Mouse (Mus musculus): Measurements from ENCODE around the gene Pitpnm2. TPM values are rescaled to one million over a fixed set of nuclear protein-coding genes. Genes with fewer than 3 reads are reported as not detected.

Pitpnm2 gene
- polyA plus RNA-seq, 1 experiment from 2014 or later: 7.5 TPM

- ATAC-seq (ENCODE audit: insufficient number of reproducible peaks, low FRiP score): peak; percentile 23; the same call in 1 of the 2 replicates
- Histone ChIP-seq H3K27me3 (replicated peaks) (no peaks in the 10 kb centered on the region), H3K4me1 (replicated peaks) (peaks cover 82% of the 10 kb centered on the region), H3K36me3 (no peaks in the 10 kb centered on the region), H3K9me3 (replicated peaks) (no peaks in the 10 kb centered on the region), H3K4me3 (0 out of 2 replicates have a peak overlapping the region, but pooled peaks have one; percentile 4), H3K4me2 (peak overlapping the region; percentile 58), H3K27ac (ENCODE audit: poor library complexity, severe bottlenecking) (peak overlapping the region; percentile 93), H3K9ac (peak overlapping the region; percentile 70)
- WGBS: 29% methylated on average over 22 of the region's 22 CpGs
These were observed 62.5 kb downstream of the Pitpnm2 start for GRCm38 (mm10) chr5:124186981-124187507.

DNA sequence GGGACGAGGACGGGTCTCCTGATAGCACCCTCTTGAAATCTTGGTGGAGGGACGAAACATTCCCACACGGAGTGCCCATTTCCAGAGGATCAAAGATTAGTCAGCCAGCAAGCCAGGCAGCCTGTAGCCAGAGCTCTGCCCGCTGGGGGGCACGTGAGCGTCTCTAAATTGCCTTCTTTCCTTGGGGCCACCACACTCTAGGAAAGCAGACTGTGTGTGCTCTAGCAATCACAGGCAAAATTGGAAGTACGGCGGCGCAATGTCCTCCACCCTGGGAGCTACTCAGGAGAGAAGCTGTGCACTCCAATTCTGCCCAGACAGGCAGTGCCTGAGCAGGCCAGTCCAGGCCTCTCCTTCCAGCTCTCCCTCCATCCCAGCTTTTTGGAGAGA, 63.1 kb downstream of the Pitpnm2 start:
- 0 out of 2 replicates have a peak, but pooled peaks have one; percentile 34 for ATAC-seq (ENCODE audit: insufficient number of reproducible peaks, low FRiP score)
- H3K36me3 ChIP-seq: no peaks in the 10 kb centered on the region
- peaks cover 76% of the 10 kb centered on the region for H3K4me1 ChIP-seq (replicated peaks)
- peak overlapping the region; percentile 70 for H3K9ac ChIP-seq
- peak overlapping the region; percentile 58 for H3K4me2 ChIP-seq
- H3K27me3 ChIP-seq (replicated peaks): no peaks in the 10 kb centered on the region
- H3K27ac ChIP-seq (ENCODE audit: poor library complexity, severe bottlenecking): peak overlapping the region; percentile 93
- no peaks in the 10 kb centered on the region for H3K9me3 ChIP-seq (replicated peaks)
- 59% methylated on average over 10 of the region's 10 CpGs for WGBS
- no peak overlapping the region for H3K4me3 ChIP-seq

- peaks cover 71% of the 10 kb centered on the region for H3K4me1 ChIP-seq (replicated peaks)
- H3K27me3 ChIP-seq (replicated peaks): no peaks in the 10 kb centered on the region
- H3K27ac ChIP-seq (ENCODE audit: poor library complexity, severe bottlenecking): peak overlapping the region; percentile 93
- 39% methylated on average over 15 of the region's 15 CpGs for WGBS
- H3K9ac ChIP-seq: peak overlapping the region; percentile 70
- 0 out of 2 replicates have a peak overlapping the region, but pooled peaks have one; percentile 6 for H3K4me3 ChIP-seq
- H3K4me2 ChIP-seq: peak overlapping the region; percentile 58
- H3K36me3 ChIP-seq: no peaks in the 10 kb centered on the region
- H3K9me3 ChIP-seq (replicated peaks): no peaks in the 10 kb centered on the region
- ATAC-seq (ENCODE audit: insufficient number of reproducible peaks, low FRiP score): no peak
These were observed 63.7 kb downstream of the Pitpnm2 start for GRCm38 (mm10) chr5:124185706-124186464.

GRCm38 (mm10) chr5:124184898-124185701, 64.5 kb downstream of the Pitpnm2 start:
- Histone ChIP-seq H3K9ac (peak overlapping the region; percentile 70), H3K9me3 (replicated peaks) (no peaks in the 10 kb centered on the region), H3K4me1 (replicated peaks) (peaks cover 71% of the 10 kb centered on the region), H3K27me3 (replicated peaks) (no peaks in the 10 kb centered on the region), H3K27ac (ENCODE audit: poor library complexity, severe bottlenecking) (peak overlapping the region; percentile 93), H3K4me2 (peak overlapping the region; percentile 58), H3K36me3 (no peaks in the 10 kb centered on the region), H3K4me3 (peak overlapping the region; percentile 6; the same call in 1 of the 2 replicates)
- WGBS: 25% methylated on average over 15 of the region's 15 CpGs
- ATAC-seq (ENCODE audit: insufficient number of reproducible peaks, low FRiP score): no peak

GRCm38 (mm10) chr5:124184191-124184590, 65.4 kb downstream of the Pitpnm2 start:
- ATAC-seq (ENCODE audit: insufficient number of reproducible peaks, low FRiP score): no peak
- H3K4me3 ChIP-seq: no peak overlapping the region
- H3K9me3 ChIP-seq (replicated peaks): no peaks in the 10 kb centered on the region
- H3K9ac ChIP-seq: peak overlapping the region; percentile 70; the same call in 1 of the 2 replicates
- H3K27ac ChIP-seq (ENCODE audit: poor library complexity, severe bottlenecking): peak overlapping the region; percentile 93; the same call in 1 of the 2 replicates
- H3K4me2 ChIP-seq: peak overlapping the region; percentile 58
- no peaks in the 10 kb centered on the region for H3K36me3 ChIP-seq
- H3K4me1 ChIP-seq (replicated peaks): peaks cover 62% of the 10 kb centered on the region
- 71% methylated on average over 3 of the region's 3 CpGs for WGBS
- H3K27me3 ChIP-seq (replicated peaks): no peaks in the 10 kb centered on the region

DNA sequence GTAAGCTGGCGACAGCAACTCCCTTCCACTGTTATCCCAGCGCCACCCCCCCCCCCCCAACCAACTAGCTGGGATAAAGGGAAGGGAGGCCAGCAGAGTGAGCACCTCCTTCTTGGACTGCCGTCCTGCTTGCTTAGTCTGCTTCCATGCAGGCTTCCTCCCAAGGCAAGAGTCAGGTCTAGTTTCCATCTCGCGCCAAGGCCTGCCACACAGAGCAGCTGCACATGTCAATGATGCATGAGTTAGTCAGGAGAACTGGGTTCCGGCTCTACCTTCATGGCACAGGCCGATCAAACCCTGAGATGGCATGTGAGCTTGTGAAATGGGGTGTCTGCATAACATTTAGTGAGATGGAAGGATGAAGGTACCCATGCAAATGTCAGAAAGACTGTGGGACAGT, 66.9 kb downstream of the Pitpnm2 start:
- Histone ChIP-seq H3K4me1 (replicated peaks) (peaks cover 66% of the 10 kb centered on the region), H3K27me3 (replicated peaks) (no peaks in the 10 kb centered on the region), H3K4me3 (no peak overlapping the region), H3K9ac (no peak overlapping the region), H3K36me3 (no peaks in the 10 kb centered on the region), H3K27ac (ENCODE audit: poor library complexity, severe bottlenecking) (no peak overlapping the region), H3K4me2 (no peak overlapping the region), H3K9me3 (replicated peaks) (no peaks in the 10 kb centered on the region)
- ATAC-seq (ENCODE audit: insufficient number of reproducible peaks, low FRiP score): no peak
- 84% methylated on average over 7 of the region's 7 CpGs for WGBS

DNA sequence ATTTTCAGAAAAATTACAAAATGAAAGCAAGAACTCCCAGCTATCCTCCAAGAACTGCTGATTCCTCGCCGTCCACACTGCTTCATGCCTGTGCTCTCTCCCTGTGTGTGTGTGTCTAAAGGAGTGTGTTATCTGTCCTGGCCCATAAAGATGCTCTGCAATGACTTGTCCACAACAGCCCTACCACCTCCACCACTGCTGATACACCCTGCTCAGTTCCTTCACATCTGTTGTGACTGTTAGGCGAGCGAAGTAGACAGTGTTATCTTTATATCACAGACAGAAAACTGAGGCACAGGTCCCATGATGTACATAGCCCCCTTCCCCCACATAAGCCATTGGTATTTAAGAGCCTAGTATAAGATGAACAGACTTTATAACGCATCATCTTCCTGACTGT, 67.5 kb downstream of the Pitpnm2 start:
- Histone ChIP-seq H3K9me3 (replicated peaks) (no peaks in the 10 kb centered on the region), H3K36me3 (no peaks in the 10 kb centered on the region), H3K9ac (no peak overlapping the region), H3K4me3 (no peak overlapping the region), H3K27ac (ENCODE audit: poor library complexity, severe bottlenecking) (no peak overlapping the region), H3K4me1 (replicated peaks) (peaks cover 64% of the 10 kb centered on the region), H3K4me2 (no peak overlapping the region), H3K27me3 (replicated peaks) (no peaks in the 10 kb centered on the region)
- no peak for ATAC-seq (ENCODE audit: insufficient number of reproducible peaks, low FRiP score)
- WGBS: 78% methylated on average over 5 of the region's 5 CpGs

DNA sequence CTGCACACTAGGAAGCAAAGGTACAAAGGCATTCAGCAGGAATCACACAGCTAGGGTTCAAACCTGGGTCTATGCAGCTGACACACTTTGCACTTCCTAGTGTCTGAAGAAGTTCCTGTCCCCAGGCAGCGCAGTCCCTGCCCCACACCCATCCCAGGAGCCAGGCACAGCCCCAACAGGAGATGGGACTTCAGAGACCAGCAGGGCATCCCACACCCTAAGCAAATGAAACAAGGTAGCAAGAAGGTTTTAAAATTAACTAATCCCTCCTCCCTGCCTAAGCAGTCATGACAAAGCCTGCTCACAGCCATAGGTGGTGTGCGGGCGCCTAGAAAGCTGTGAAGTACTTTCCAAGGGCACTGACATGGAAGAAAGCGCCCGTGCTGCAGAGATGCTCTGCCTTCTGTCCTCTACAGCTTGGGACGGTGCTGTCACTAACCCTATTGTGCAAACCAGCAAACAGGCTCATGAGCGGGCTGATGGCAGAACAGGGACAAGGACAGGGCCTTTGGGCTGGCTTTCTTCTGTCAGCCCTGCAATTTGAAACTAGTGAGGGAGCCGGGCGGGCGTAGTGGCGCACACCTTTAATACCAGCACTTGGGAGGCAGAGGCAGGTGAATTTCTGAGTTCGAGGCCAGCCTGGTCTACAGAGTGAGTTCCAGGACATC, 68.9 kb downstream of the Pitpnm2 start:
- Histone ChIP-seq H3K4me2 (no peak overlapping the region), H3K27me3 (replicated peaks) (no peaks in the 10 kb centered on the region), H3K27ac (ENCODE audit: poor library complexity, severe bottlenecking) (peak overlapping the region; percentile 58), H3K4me3 (no peak overlapping the region), H3K4me1 (replicated peaks) (peaks cover 62% of the 10 kb centered on the region), H3K9ac (0 out of 2 replicates have a peak overlapping the region, but pooled peaks have one; percentile 15), H3K36me3 (no peaks in the 10 kb centered on the region), H3K9me3 (replicated peaks) (no peaks in the 10 kb centered on the region)
- 73% methylated on average over 12 of the region's 12 CpGs for WGBS
- ATAC-seq (ENCODE audit: insufficient number of reproducible peaks, low FRiP score): no peak

GRCm38 (mm10) chr5:124179411-124179810, 70.1 kb downstream of the Pitpnm2 start:
- no peak overlapping the region for H3K4me2 ChIP-seq
- no peaks in the 10 kb centered on the region for H3K9me3 ChIP-seq (replicated peaks)
- no peak overlapping the region for H3K27ac ChIP-seq (ENCODE audit: poor library complexity, severe bottlenecking)
- H3K9ac ChIP-seq: no peak overlapping the region
- H3K4me1 ChIP-seq (replicated peaks): peaks cover 62% of the 10 kb centered on the region
- H3K36me3 ChIP-seq: no peaks in the 10 kb centered on the region
- ATAC-seq (ENCODE audit: insufficient number of reproducible peaks, low FRiP score): no peak
- WGBS: 80% methylated on average over 4 of the region's 4 CpGs
- no peaks in the 10 kb centered on the region for H3K27me3 ChIP-seq (replicated peaks)
- no peak overlapping the region for H3K4me3 ChIP-seq

- Histone ChIP-seq H3K27ac (ENCODE audit: poor library complexity, severe bottlenecking) (peak overlapping the region; percentile 53), H3K4me3 (no peak overlapping the region), H3K4me2 (no peak overlapping the region), H3K9ac (peak overlapping the region; percentile 49; the same call in 1 of the 2 replicates), H3K36me3 (no peaks in the 10 kb centered on the region), H3K27me3 (replicated peaks) (no peaks in the 10 kb centered on the region), H3K9me3 (replicated peaks) (no peaks in the 10 kb centered on the region), H3K4me1 (replicated peaks) (peaks cover 76% of the 10 kb centered on the region)
- WGBS: 45% methylated on average over 7 of the region's 7 CpGs
- ATAC-seq (ENCODE audit: insufficient number of reproducible peaks, low FRiP score): no peak
These were observed 72.8 kb downstream of the Pitpnm2 start for GRCm38 (mm10) chr5:124176726-124177132.
